Mouse (Mus musculus): Measurements from ENCODE around the gene Lef1. TPM values are rescaled to one million over a fixed set of nuclear protein-coding genes. Genes with fewer than 3 reads are reported as not detected.

Lef1 gene
- polyA plus RNA-seq, 1 experiment from 2014 or later = 15.6 TPM

DNA sequence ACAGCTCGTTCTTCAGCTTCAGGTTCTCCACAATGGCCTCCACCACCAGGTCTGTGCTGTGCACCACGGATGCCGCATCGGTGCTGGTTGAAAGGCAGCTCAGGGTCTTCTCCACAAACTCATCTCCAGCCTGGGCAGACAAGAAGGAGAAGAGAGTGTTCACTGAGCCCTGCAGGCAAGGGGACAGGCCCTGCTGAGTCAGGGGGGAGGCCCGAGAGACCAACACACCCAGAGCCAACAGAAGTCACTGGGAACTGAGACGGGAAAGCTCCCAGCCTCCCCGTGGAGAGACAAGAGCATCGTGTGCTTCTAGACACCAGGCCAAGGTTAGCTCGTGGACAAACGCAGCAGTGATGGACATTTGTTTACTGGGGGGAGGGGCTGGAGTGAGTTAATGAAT, 138.2 kb downstream of the Lef1 start:
- Histone ChIP-seq H3K27me3 (replicated peaks; ENCODE audit: control insufficient read depth, insufficient read depth, low read length) (no peaks in the 10 kb centered on the region), H3K4me3 (ENCODE audit: low read depth, low read length) (no peak overlapping the region), H3K9me3 (replicated peaks; ENCODE audit: control insufficient read depth, low read length) (no peaks in the 10 kb centered on the region), H3K4me1 (ENCODE audit: control insufficient read depth, insufficient read depth, low read length) (no peaks in the 10 kb centered on the region), H3K27ac (ENCODE audit: low read depth, low read length) (no peak overlapping the region), H3K4me2 (ENCODE audit: low read length) (no peak overlapping the region), H3K9ac (ENCODE audit: low read length) (no peak overlapping the region), H3K36me3 (ENCODE audit: control insufficient read depth, insufficient read depth, low read length) (no peaks in the 10 kb centered on the region)
- ATAC-seq (no peak), DNase-seq (ENCODE audit: low spot score) (no peak)
- 84% methylated on average over 10 of the region's 10 CpGs for WGBS

DNA sequence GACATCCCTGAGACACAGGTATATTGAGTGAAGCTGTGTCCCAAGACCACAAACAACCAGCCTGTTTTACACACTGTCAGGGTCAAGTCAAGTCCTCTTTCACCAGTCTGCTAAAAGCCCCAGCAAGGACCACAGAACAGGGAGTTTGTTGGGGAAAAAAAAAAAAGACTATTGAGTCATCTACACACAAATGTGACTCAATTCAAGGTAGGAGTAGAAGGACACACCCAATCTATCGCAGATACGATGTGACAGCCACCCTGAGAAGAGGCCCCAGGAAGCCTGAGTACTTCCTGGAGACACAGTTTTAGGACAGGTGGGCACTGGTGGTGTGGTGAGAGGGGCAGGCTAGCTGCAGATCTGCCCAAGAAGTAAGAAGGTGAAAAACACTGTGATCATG, 140.0 kb downstream of the Lef1 start:
- Histone ChIP-seq H3K27ac (ENCODE audit: low read depth, low read length) (no peak overlapping the region), H3K4me3 (ENCODE audit: low read depth, low read length) (no peak overlapping the region), H3K36me3 (ENCODE audit: control insufficient read depth, insufficient read depth, low read length) (no peaks in the 10 kb centered on the region), H3K9me3 (replicated peaks; ENCODE audit: control insufficient read depth, low read length) (no peaks in the 10 kb centered on the region), H3K27me3 (replicated peaks; ENCODE audit: control insufficient read depth, insufficient read depth, low read length) (no peaks in the 10 kb centered on the region), H3K4me1 (ENCODE audit: control insufficient read depth, insufficient read depth, low read length) (no peaks in the 10 kb centered on the region), H3K9ac (ENCODE audit: low read length) (no peak overlapping the region), H3K4me2 (ENCODE audit: low read length) (no peak overlapping the region)
- DNase-seq (ENCODE audit: low spot score) (no peak), ATAC-seq (no peak)
- WGBS = 94% methylated on average over 2 of the region's 2 CpGs

DNA sequence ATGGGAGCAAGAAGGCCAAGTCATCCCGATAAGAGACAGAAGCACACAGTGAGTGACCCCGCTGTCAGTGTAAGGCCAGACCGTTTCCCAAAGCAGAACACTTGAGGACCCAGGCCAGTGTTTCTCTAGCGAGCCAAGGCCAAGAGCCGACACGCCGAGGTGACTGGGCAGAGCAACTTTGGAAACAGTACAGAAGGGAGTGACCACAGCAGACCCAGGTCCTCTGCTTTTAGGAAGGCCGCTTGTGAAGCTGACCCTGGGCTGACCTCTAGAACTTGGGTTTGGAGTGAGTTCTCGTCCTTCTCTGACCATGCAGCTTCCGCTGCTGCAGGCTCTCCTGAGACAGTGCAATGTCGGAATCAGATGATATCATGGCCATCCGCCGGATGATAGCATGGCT, 140.7 kb downstream of the Lef1 start:
- DNase-seq (ENCODE audit: low spot score) (no peak), ATAC-seq (no peak)
- no peak overlapping the region for H3K27ac ChIP-seq (ENCODE audit: low read depth, low read length)
- H3K9me3 ChIP-seq (replicated peaks; ENCODE audit: control insufficient read depth, low read length) = no peaks in the 10 kb centered on the region
- H3K36me3 ChIP-seq (ENCODE audit: control insufficient read depth, insufficient read depth, low read length) = no peaks in the 10 kb centered on the region
- no peak overlapping the region for H3K9ac ChIP-seq (ENCODE audit: low read length)
- 89% methylated on average over 13 of the region's 13 CpGs for WGBS
- H3K4me2 ChIP-seq (ENCODE audit: low read length) = no peak overlapping the region
- no peak overlapping the region for H3K4me3 ChIP-seq (ENCODE audit: low read depth, low read length)
- no peaks in the 10 kb centered on the region for H3K4me1 ChIP-seq (ENCODE audit: control insufficient read depth, insufficient read depth, low read length)
- H3K27me3 ChIP-seq (replicated peaks; ENCODE audit: control insufficient read depth, insufficient read depth, low read length) = no peaks in the 10 kb centered on the region

DNA sequence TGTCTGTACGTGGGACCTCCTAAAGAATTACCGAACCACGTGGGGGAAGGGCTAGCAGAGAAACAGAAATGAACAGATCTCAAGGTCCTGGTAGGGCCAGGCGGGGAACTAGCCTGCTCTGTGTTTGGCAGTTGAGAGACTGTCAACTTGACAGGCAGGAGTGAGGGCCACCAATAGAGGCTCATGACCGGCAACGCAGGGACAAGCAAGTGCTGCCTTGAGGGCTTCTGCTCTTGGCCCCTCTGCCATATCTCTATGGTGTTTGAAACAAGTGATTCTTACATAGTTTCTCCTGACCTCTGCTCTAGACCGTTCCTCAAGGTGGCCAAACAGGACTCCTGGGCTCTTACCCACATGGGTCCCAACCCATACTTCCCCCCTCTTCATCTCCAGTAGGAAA, 141.3 kb downstream of the Lef1 start:
- H3K4me1 ChIP-seq (ENCODE audit: control insufficient read depth, insufficient read depth, low read length) = no peaks in the 10 kb centered on the region
- no peaks in the 10 kb centered on the region for H3K9me3 ChIP-seq (replicated peaks; ENCODE audit: control insufficient read depth, low read length)
- H3K27ac ChIP-seq (ENCODE audit: low read depth, low read length) = no peak overlapping the region
- no peak overlapping the region for H3K4me3 ChIP-seq (ENCODE audit: low read depth, low read length)
- H3K27me3 ChIP-seq (replicated peaks; ENCODE audit: control insufficient read depth, insufficient read depth, low read length) = no peaks in the 10 kb centered on the region
- H3K4me2 ChIP-seq (ENCODE audit: low read length) = no peak overlapping the region
- no peak for ATAC-seq
- no peak overlapping the region for H3K9ac ChIP-seq (ENCODE audit: low read length)
- H3K36me3 ChIP-seq (ENCODE audit: control insufficient read depth, insufficient read depth, low read length) = no peaks in the 10 kb centered on the region
- no peak for DNase-seq (ENCODE audit: low spot score)
- WGBS = 94% methylated on average over 7 of the region's 7 CpGs

DNA sequence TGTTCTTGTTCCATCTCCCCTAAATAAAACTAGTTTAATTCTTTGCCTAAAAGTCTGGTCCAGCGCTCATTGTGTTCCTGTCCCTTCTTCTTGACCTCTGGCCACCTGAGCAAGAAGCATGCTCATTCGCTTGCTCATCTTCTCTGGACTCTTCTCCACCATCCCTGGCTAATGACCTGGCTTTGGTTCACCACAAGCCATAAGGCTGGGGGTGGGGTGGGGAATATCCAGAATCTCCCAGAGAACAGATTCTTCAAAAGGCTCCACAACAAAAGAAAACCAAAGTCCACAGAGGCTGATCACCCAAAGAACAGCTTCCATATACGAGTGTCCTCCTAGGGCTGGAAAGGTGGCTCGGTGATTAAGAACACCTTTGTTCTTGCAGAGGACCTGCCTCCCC, 144.7 kb downstream of the Lef1 start:
- no peak overlapping the region for H3K4me3 ChIP-seq (ENCODE audit: low read depth, low read length)
- no peak for DNase-seq (ENCODE audit: low spot score)
- H3K27me3 ChIP-seq (replicated peaks; ENCODE audit: control insufficient read depth, insufficient read depth, low read length) = no peaks in the 10 kb centered on the region
- no peak overlapping the region for H3K9ac ChIP-seq (ENCODE audit: low read length)
- H3K36me3 ChIP-seq (ENCODE audit: control insufficient read depth, insufficient read depth, low read length) = no peaks in the 10 kb centered on the region
- H3K27ac ChIP-seq (ENCODE audit: low read depth, low read length) = no peak overlapping the region
- no peak overlapping the region for H3K4me2 ChIP-seq (ENCODE audit: low read length)
- WGBS = 93% methylated on average over 4 of the region's 4 CpGs
- ATAC-seq = no peak
- no peaks in the 10 kb centered on the region for H3K4me1 ChIP-seq (ENCODE audit: control insufficient read depth, insufficient read depth, low read length)
- H3K9me3 ChIP-seq (replicated peaks; ENCODE audit: control insufficient read depth, low read length) = no peaks in the 10 kb centered on the region

DNA sequence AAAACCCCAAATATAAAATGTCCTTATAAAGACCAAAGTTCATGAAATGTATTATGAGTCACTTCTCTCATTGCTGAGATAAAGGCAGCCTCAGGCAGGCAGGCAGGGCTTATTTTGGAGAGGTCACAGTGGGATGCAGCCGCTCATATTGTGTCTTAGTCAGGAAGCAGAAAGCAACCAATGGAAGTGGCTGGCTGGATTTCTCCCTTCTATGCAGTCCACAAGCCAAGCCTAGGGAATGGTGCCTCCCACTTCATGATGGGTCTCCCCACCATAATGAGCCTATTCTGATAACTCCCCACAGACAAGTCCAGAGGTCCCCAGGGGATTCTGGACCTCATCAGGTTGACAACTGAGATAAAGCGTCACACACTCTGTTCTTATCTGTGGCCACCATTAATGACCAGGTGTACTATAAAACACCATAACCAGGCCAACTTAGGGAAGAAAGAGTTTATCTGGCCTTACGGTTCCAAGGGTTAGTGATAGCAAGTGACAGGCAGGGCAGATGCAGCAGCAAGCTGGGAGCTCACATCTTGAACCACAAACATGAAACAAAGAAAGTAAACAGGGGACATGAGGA, 145.2 kb downstream of the Lef1 start:
- no peak for DNase-seq (ENCODE audit: low spot score)
- H3K4me3 ChIP-seq (ENCODE audit: low read depth, low read length) = no peak overlapping the region
- H3K9ac ChIP-seq (ENCODE audit: low read length) = no peak overlapping the region
- no peak for ATAC-seq
- H3K27me3 ChIP-seq (replicated peaks; ENCODE audit: control insufficient read depth, insufficient read depth, low read length) = no peaks in the 10 kb centered on the region
- no peaks in the 10 kb centered on the region for H3K36me3 ChIP-seq (ENCODE audit: control insufficient read depth, insufficient read depth, low read length)
- no peaks in the 10 kb centered on the region for H3K9me3 ChIP-seq (replicated peaks; ENCODE audit: control insufficient read depth, low read length)
- H3K4me1 ChIP-seq (ENCODE audit: control insufficient read depth, insufficient read depth, low read length) = no peaks in the 10 kb centered on the region
- no peak overlapping the region for H3K27ac ChIP-seq (ENCODE audit: low read depth, low read length)
- H3K4me2 ChIP-seq (ENCODE audit: low read length) = no peak overlapping the region
- WGBS = 96% methylated on average over 3 of the region's 3 CpGs

DNA sequence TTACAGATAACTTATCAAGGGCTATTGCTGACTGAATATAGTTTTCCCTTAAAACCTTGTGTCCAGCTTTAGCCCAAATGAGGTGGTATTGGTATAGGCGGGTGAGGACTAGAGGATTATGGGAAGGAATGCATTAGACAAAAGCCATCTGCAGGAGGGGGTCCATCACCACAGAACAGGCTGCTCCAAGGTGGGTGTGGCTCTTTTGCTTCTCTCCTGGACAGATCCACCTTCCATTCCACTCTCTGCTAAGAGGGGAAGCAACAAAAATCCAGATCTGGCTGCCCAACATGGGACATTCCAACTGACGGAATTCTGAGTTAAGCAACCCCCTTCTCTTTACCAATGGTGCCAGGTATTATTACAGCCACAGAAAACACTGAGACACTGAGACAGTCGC, 148.7 kb downstream of the Lef1 start:
- no peaks in the 10 kb centered on the region for H3K27me3 ChIP-seq (replicated peaks; ENCODE audit: control insufficient read depth, insufficient read depth, low read length)
- WGBS = 87% methylated on average over 3 of the region's 3 CpGs
- no peaks in the 10 kb centered on the region for H3K9me3 ChIP-seq (replicated peaks; ENCODE audit: control insufficient read depth, low read length)
- H3K36me3 ChIP-seq (ENCODE audit: control insufficient read depth, insufficient read depth, low read length) = no peaks in the 10 kb centered on the region
- H3K4me1 ChIP-seq (ENCODE audit: control insufficient read depth, insufficient read depth, low read length) = no peaks in the 10 kb centered on the region
- no peak overlapping the region for H3K27ac ChIP-seq (ENCODE audit: low read depth, low read length)
- no peak overlapping the region for H3K4me3 ChIP-seq (ENCODE audit: low read depth, low read length)
- ATAC-seq = no peak
- no peak for DNase-seq (ENCODE audit: low spot score)
- no peak overlapping the region for H3K4me2 ChIP-seq (ENCODE audit: low read length)
- H3K9ac ChIP-seq (ENCODE audit: low read length) = no peak overlapping the region

DNA sequence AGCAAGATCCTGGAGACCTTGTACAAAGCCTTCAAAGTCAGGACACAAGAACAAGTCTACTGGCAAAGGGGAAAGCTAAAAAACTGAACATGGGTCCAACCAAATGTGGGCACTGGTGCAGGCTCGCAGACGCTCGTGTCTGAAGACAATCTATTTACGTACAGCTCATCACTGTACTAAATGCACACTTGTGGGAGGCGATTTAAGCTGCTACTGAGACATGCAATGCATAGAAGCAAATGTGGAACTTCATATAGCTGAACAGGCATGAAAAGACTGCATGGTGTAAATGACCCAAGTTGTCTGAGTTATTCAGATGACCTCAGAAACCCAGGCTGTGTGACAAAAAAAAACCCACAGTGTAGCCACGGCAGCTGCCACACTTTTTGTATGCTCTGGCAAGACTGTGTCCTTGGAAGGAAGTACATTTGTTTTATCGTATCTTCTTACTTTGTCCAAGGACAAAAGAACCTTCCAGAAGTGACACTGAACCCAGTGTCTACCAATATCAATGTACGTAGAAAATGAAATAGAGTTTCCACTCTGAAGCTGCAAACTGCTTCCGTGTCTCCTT, 149.2 kb downstream of the Lef1 start:
- ATAC-seq (no peak), DNase-seq (ENCODE audit: low spot score) (no peak)
- H3K4me1 ChIP-seq (ENCODE audit: control insufficient read depth, insufficient read depth, low read length) = no peaks in the 10 kb centered on the region
- 92% methylated on average over 9 of the region's 9 CpGs for WGBS
- no peaks in the 10 kb centered on the region for H3K9me3 ChIP-seq (replicated peaks; ENCODE audit: control insufficient read depth, low read length)
- H3K36me3 ChIP-seq (ENCODE audit: control insufficient read depth, insufficient read depth, low read length) = no peaks in the 10 kb centered on the region
- H3K4me2 ChIP-seq (ENCODE audit: low read length) = no peak overlapping the region
- no peaks in the 10 kb centered on the region for H3K27me3 ChIP-seq (replicated peaks; ENCODE audit: control insufficient read depth, insufficient read depth, low read length)
- H3K4me3 ChIP-seq (ENCODE audit: low read depth, low read length) = no peak overlapping the region
- H3K27ac ChIP-seq (ENCODE audit: low read depth, low read length) = no peak overlapping the region
- no peak overlapping the region for H3K9ac ChIP-seq (ENCODE audit: low read length)

DNA sequence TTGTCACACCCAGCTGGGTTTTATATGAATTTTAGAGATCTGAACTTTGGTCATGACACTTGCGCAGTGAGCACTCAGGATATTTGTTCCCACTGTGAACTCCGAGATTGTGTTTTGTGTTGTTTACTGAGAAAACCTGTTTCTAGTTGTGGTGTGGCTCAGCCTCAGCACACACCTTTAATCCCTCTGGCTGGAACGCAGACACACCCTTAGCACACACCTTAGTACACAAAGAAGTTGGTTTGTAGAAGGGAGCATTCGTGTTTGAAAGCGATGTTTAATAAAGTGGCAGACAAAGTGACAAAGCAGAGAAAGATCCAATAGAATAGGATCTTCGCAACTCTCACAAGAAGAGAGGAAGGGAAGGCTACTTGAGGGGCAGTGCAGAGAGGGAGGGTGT, 150.1 kb downstream of the Lef1 start:
- WGBS = 96% methylated on average over 6 of the region's 6 CpGs
- ATAC-seq = no peak
- H3K9me3 ChIP-seq (replicated peaks; ENCODE audit: control insufficient read depth, low read length) = no peaks in the 10 kb centered on the region

More for the DNA sequence above, 150.1 kb downstream of the Lef1 start:
- Histone ChIP-seq H3K27me3 (replicated peaks; ENCODE audit: control insufficient read depth, insufficient read depth, low read length) (no peaks in the 10 kb centered on the region), H3K4me1 (ENCODE audit: control insufficient read depth, insufficient read depth, low read length) (no peaks in the 10 kb centered on the region), H3K27ac (ENCODE audit: low read depth, low read length) (no peak overlapping the region), H3K9ac (ENCODE audit: low read length) (no peak overlapping the region), H3K36me3 (ENCODE audit: control insufficient read depth, insufficient read depth, low read length) (no peaks in the 10 kb centered on the region), H3K4me3 (ENCODE audit: low read depth, low read length) (no peak overlapping the region), H3K4me2 (ENCODE audit: low read length) (no peak overlapping the region)
- no peak for DNase-seq (ENCODE audit: low spot score)

Data from forebrain, embryonic 14.5 days (tissue).